Mouse (Mus musculus) megakaryocyte, embryonic 14.5 days (primary cell): ENCODE data around the gene Sh2d5.

ENCODE experiments used
- FLI1 ChIP-seq: IDR thresholded peaks from 2 replicates; pipeline ENCODE4 v1.6.1; 2012; ENCODE audit warnings: low read length, inconsistent platforms, mixed read lengths
- GATA1 ChIP-seq: IDR thresholded peaks from 3 replicates; pipeline ENCODE4 v1.6.1; 2012; ENCODE audit warnings: mixed read lengths, low read length, inconsistent platforms, borderline replicate concordance

DNA sequence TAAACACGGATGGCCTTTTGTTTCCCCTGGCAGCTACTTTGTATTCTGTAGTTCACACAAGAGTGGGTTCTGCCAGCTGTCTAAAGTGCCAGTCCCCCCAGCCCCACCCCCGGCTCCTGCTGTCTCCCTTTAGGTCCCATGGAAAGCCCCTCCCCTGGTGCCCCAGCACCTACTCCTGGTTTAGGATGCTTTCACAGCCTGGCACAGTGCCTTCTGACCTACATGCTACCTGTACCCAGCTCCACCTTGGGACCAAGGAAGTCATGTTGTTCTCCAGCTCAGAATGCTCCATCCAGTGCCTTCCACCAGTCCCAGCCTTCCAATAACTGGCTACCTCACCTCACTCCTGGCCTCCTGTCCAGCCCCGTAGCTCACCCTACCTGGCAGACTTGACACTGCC lies 56.8 kb downstream of the Sh2d5 start:
- no peak for TF ChIP-seq FLI1
- TF ChIP-seq GATA1: no peak
